Mouse (Mus musculus): ENCODE measurements around the gene Kdsr. TPM values are rescaled to one million over a fixed set of nuclear protein-coding genes. Genes with fewer than 3 reads are reported as not detected.
"Not testable (repeated sequence)": the region's sequence is repeated elsewhere in the genome, so short reads cannot be mapped to it uniquely, and the experiment has no call there.

Gene Kdsr
- polyA plus RNA-seq, 1 experiment from 2014 or later = 7.2 TPM

DNA sequence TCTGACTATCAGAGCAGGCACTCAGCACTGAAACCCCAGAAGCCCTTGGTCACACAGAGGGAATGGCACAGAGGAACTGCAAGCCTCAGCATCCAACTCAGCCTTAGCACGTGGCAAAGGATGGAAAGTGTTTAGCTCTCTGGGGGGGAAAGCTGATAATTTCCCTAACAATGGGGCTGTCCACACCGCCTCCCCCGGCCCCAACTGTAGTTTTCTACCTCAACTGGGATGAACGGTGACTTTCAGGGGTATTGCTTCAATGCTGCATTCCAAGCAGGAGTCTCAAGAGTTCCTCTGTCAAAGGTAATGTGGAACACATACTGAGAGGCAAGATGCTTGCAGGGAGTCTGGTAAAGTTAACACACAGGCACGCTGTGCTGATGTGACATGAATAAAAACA, 37.5 kb downstream of the Kdsr start:
- WGBS = 29% methylated on average over 5 of the region's 5 CpGs
- peaks cover 3% of the 10 kb centered on the region; the same call in 1 of the 2 replicates for H3K36me3 ChIP-seq

DNA sequence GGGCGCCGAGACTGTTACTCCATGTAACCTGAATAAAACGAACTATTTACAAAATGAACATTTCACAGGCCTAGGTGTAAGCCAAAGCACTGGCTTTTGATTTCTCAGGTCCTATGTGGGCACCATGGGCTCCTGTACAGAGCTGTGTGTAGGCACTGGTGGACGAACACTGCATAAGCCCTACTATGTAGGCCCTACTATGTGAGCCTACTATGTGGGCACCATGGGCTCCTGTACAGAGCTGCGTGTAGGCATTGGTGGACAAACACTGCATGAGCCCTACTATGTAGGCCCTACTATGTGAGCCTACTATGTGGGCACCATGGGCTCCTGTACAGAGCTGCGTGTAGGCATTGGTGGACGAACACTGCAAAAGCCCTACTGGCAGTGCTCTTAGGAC, 41.8 kb downstream of the Kdsr start:
- H3K27ac ChIP-seq (replicated peaks); H3K36me3 ChIP-seq; H3K9me3 ChIP-seq (replicated peaks); DNase-seq (ENCODE audit: low spot score); H3K4me3 ChIP-seq: not testable (repeated sequence)
- H3K27me3 ChIP-seq (ENCODE audit: low read depth, poor library complexity, severe bottlenecking) = peaks cover 23% of the 10 kb centered on the region
- 77% methylated on average over 7 of the region's 7 CpGs for WGBS
- H3K4me1 ChIP-seq = peaks cover 25% of the 10 kb centered on the region

More for the DNA sequence above, 37.5 kb downstream of the Kdsr start:
- DNase-seq (ENCODE audit: low spot score) = no peak
- 0 out of 2 replicates have a peak, but pooled peaks cover under 1% of the 10 kb centered on the region for H3K27me3 ChIP-seq (ENCODE audit: low read depth, poor library complexity, severe bottlenecking)
- no peaks in the 10 kb centered on the region for H3K9me3 ChIP-seq (replicated peaks)
- no peak overlapping the region for H3K4me3 ChIP-seq
- H3K27ac ChIP-seq (replicated peaks) = no peak overlapping the region
- H3K4me1 ChIP-seq = peaks cover 9% of the 10 kb centered on the region

DNA sequence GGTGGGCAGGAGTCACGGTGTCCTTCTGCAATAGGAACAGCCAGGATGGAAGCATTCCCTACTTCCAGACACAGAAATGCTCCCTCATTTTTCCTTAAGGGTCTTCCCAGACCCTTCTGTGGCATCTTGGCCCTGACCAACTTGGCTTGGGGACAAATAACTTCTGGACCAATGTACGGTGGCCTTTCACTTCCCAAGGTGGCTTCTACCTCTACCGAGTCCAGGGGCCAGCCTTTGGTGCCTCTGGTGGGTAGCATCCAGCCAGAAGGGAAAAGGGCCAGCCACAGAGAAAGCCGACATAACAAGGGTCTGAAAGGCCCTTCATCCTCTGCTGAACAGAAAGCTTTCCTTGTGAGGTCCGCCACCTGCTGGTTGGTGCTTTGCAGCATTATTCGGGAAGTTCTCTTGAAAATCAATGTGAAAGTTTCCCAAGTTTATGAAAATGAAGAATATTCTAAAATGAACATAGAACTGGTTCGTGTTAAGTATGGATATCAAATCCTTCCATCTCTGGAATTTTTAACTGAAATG, 42.4 kb downstream of the Kdsr start:
- H3K27ac ChIP-seq (replicated peaks) = peak overlapping the region; percentile 38; the same call in 1 of the 2 replicates
- peaks cover 28% of the 10 kb centered on the region for H3K27me3 ChIP-seq (ENCODE audit: low read depth, poor library complexity, severe bottlenecking)
- no peaks in the 10 kb centered on the region for H3K9me3 ChIP-seq (replicated peaks)
- H3K4me1 ChIP-seq = peaks cover 30% of the 10 kb centered on the region
- 40% methylated on average over 7 of the region's 7 CpGs for WGBS
- peak; percentile 73 for DNase-seq (ENCODE audit: low spot score)
- no peak overlapping the region for H3K4me3 ChIP-seq
- no peaks in the 10 kb centered on the region for H3K36me3 ChIP-seq

DNA sequence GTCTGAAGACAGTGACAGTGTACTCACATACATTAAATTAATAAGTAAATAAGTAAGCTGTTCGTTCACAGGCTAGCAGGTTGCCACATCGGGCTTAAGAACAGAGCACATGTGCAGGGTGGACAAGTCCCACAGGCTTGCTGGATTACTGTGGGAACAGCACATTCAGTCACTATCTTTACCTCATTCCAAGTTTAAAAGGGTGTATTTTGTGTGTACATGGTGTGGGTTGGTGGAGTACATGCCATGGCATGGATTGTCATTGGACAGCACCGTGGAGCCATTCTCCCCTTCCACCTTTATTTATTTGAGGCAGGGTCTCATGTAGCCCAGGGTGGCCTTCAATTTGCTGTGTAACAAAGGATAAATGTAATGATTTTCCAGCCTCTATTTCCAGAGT, 43.4 kb downstream of the Kdsr start:
- H3K27me3 ChIP-seq (ENCODE audit: low read depth, poor library complexity, severe bottlenecking) = peaks cover 30% of the 10 kb centered on the region
- no peaks in the 10 kb centered on the region for H3K36me3 ChIP-seq
- no peak overlapping the region for H3K4me3 ChIP-seq
- WGBS = 90% methylated on average over 3 of the region's 3 CpGs
- no peaks in the 10 kb centered on the region for H3K9me3 ChIP-seq (replicated peaks)
- DNase-seq (ENCODE audit: low spot score) = no peak
- peaks cover 36% of the 10 kb centered on the region for H3K4me1 ChIP-seq
- no peak overlapping the region for H3K27ac ChIP-seq (replicated peaks)

DNA sequence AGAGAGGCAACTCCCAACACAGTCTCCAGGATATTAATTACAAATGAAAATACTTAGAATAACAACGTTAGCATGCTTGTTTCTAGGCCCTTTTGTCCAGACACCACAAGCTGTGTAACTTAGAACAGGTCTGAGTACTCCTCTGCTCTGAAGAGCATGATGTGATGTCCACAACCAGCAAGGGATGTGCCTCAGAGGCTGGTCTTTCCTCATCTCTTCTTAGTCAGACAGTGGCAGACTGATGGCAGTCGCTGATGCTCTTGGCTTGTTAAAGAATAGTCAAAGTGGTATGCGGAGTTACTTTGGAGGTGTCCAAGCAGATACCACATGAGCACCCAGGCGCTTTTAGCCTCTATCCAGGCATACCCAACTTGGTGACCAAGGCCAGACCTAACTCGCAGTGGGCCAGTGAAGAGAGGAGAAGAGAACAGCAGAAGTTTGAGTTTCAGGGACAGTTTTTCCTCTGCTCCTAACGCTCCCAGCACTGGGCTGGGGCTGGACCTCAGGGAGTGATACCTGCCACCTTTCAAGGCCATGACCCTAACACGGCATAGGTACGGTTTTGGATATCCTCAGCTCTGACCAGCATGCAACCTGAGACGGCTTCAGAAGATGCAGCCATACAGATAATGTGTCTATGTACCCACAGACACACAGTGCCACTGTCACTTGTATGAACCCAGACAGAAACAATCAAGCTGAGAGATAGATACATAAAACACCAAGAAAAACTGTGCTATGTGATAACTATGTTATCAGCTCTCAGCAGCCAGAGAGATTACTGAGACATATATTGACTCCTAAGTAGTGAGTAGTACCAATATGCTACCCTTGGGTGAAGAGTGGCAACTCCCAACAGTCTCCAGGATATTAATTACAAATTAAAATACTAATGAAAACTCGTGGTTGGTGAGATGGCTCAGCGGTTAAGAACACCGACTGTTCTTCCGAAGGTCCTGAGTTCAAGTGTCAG, 44.1 kb downstream of the Kdsr start:
- H3K4me3 ChIP-seq = no peak overlapping the region
- WGBS = 86% methylated on average over 13 of the region's 13 CpGs
- no peak for DNase-seq (ENCODE audit: low spot score)

DNA sequence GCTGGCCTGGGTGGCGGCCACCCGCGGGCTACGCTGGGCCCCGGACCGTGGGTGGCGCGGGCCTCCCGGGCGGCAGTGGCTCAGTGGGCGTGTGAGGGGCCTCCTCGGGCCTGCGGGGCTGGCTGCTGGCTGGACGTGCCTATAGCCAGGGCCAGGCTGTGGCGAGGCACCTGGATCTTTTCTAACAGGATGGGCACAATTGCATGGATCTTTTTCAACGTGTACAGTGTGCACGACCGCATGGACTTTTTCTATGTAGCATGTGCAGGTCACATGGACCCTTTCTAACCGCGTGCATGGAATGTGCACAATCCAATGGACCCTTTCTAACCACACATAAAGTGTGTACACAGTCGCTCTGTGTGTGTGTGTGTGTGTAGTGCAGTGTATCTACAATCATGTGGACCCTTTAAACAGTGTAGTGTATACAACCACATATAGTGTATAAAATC, 45.0 kb downstream of the Kdsr start:
- Histone ChIP-seq H3K27ac (replicated peaks) (peak overlapping the region; percentile 97), H3K9me3 (replicated peaks) (no peaks in the 10 kb centered on the region), H3K4me3 (peak overlapping the region; percentile 83), H3K36me3 (no peaks in the 10 kb centered on the region), H3K27me3 (ENCODE audit: low read depth, poor library complexity, severe bottlenecking) (peaks cover 30% of the 10 kb centered on the region), H3K4me1 (peaks cover 37% of the 10 kb centered on the region)
- WGBS = 7% methylated on average over 21 of the region's 21 CpGs
- no peak for DNase-seq (ENCODE audit: low spot score)

More for the DNA sequence above, 44.1 kb downstream of the Kdsr start:
- no peak overlapping the region for H3K27ac ChIP-seq (replicated peaks)
- no peaks in the 10 kb centered on the region for H3K9me3 ChIP-seq (replicated peaks)
- H3K36me3 ChIP-seq = no peaks in the 10 kb centered on the region
- H3K27me3 ChIP-seq (ENCODE audit: low read depth, poor library complexity, severe bottlenecking) = peaks cover 30% of the 10 kb centered on the region
- H3K4me1 ChIP-seq = peaks cover 37% of the 10 kb centered on the region

DNA sequence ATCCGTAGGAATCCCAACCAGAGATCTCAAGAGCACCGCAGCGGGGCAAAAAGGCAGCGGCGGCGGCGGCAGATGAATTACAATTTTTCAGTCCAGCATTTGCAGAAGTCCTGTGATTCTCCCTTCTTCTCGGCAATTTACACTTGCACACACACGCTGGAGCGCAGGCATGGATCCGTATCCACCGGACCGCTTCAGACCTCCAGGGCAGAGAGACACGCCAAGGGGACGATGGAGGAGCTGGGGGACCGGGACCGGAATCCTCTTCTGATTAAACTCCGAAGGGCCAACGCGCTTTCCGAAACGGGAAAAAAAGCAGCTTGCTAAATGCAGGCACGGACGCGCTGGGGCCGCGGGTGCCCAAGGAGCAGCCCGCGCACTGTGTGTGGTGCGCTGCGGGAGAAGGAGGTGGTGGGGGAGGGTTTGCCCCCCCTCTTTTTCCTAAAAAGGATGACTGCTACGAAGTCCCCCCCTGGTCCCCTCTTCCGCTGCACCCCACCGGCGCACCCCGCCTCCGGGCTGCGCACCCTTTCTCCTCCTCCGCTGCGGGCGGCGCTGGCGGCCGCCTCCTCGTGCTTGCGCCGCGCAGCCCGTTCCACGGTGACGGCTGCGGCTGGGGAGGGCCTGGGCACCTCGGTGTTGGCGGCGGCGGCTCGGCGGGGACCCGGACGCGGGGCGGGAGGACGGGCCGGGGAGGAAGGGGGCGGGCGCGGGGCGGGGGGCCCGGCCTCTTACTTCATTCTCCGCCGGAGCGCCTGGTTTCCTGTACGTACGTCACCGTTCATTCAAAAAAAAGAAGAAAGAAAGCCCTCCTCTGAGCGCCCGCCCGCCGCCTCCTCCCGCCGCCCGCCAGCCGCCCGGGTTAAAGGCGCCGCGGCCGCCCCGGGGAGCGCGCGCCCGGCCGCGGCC, 45.7 kb downstream of the Kdsr start, which contains the start of gene Bcl2:
TSS of gene Bcl2 (minus strand) at position 654 of the 909 bp plus-strand sequence.
- Histone ChIP-seq H3K27me3 (ENCODE audit: low read depth, poor library complexity, severe bottlenecking) (peaks cover 30% of the 10 kb centered on the region), H3K4me1 (peaks cover 37% of the 10 kb centered on the region), H3K4me3 (peak within 1 kb of the TSS; percentile 83), H3K9me3 (replicated peaks) (no peaks in the 10 kb centered on the region), H3K36me3 (no peaks in the 10 kb centered on the region), H3K27ac (replicated peaks) (peak within 1 kb of the TSS; percentile 97)
- DNase-seq (ENCODE audit: low spot score) = peak; percentile 80
- under 1% methylated on average over 85 of the region's 95 CpGs for WGBS

DNA sequence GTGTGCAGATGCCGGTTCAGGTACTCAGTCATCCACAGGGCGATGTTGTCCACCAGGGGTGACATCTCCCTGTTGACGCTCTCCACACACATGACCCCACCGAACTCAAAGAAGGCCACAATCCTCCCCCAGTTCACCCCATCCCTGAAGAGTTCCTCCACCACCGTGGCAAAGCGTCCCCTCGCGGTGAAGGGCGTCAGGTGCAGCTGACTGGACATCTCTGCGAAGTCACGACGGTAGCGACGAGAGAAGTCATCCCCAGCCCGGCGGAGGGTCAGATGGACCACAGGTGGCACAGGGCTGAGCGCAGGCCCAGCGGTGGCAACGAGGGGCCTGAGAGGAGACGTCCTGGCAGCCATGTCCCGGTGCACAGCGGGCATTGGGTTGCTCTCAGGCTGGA, 47.2 kb downstream of the Kdsr start:
- no peaks in the 10 kb centered on the region for H3K9me3 ChIP-seq (replicated peaks)
- H3K27ac ChIP-seq (replicated peaks) = 0 out of 2 replicates have a peak overlapping the region, but pooled peaks have one; percentile 33
- WGBS = 10% methylated on average over 22 of the region's 22 CpGs
- peak overlapping the region; percentile 83 for H3K4me3 ChIP-seq
- peaks cover 37% of the 10 kb centered on the region for H3K4me1 ChIP-seq
- H3K36me3 ChIP-seq = no peaks in the 10 kb centered on the region
- H3K27me3 ChIP-seq (ENCODE audit: low read depth, poor library complexity, severe bottlenecking) = peaks cover 30% of the 10 kb centered on the region
- peak; percentile 56 for DNase-seq (ENCODE audit: low spot score)

DNA sequence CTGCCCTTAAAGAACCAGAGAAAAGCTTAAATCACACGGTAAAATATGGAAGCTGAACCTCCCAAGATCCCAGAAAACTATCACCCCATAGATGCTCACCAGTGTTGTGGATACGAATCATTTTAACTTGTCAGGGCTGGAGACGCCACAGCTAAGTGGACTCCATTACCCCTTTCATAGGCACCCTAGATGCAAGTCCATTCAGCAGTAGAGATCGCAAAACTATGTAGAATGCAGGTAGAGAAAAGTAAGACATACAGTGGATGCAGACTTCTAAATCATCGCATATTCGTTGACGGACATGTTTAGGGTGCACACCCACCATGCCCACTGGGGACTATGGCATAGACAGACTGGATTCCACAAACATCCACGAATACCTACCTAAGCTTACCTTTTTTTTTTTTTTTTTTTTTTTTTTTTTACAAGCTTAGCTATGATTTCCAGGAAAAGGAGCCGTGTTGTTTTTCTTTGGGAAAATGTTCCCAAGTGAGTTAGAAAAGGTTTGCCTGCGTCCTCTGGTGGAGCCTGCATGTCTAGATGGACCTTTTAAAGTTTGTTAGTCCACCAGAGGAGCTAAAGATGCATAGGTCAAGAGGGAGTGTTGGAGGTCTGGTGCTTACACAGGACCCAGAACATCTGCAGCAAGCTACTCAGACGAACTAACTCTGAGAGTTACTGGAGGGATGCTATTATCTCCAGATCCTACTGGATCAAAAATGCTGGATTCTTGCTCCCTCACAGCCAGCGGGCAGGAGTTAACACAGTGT, 48.0 kb downstream of the Kdsr start:
- Histone ChIP-seq H3K4me1 (peaks cover 31% of the 10 kb centered on the region), H3K36me3 (no peaks in the 10 kb centered on the region), H3K27me3 (ENCODE audit: low read depth, poor library complexity, severe bottlenecking) (peaks cover 25% of the 10 kb centered on the region), H3K9me3 (replicated peaks) (no peaks in the 10 kb centered on the region), H3K27ac (replicated peaks) (no peak overlapping the region), H3K4me3 (peak overlapping the region; percentile 83)
- no peak for DNase-seq (ENCODE audit: low spot score)
- 79% methylated on average over 12 of the region's 12 CpGs for whole genome bisulfite sequencing

DNA sequence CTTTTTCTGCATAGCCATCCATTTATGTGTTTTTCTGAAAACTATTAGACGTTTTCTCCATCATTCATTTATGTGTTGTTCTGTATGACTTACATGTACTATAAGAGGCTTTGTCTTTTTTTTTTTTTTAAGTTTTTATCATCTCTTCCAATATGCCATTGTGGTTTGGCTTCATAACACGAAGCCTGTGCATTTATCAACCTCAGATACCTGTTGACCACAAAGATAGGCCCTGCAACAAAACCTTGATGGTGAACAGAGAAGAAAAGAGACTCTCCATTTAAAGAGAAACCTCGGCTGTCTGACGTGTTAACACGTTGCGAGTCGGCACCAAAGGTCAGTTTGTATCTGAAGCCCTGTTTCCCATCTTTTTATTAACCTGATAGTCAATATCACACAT, 49.3 kb downstream of the Kdsr start:
- Histone ChIP-seq H3K36me3 (no peaks in the 10 kb centered on the region), H3K4me3 (no peak overlapping the region), H3K9me3 (replicated peaks) (no peaks in the 10 kb centered on the region), H3K27me3 (ENCODE audit: low read depth, poor library complexity, severe bottlenecking) (peaks cover 12% of the 10 kb centered on the region), H3K4me1 (peaks cover 31% of the 10 kb centered on the region), H3K27ac (replicated peaks) (no peak overlapping the region)
- WGBS = 92% methylated on average over 7 of the region's 7 CpGs
- no peak for DNase-seq (ENCODE audit: low spot score)

DNA sequence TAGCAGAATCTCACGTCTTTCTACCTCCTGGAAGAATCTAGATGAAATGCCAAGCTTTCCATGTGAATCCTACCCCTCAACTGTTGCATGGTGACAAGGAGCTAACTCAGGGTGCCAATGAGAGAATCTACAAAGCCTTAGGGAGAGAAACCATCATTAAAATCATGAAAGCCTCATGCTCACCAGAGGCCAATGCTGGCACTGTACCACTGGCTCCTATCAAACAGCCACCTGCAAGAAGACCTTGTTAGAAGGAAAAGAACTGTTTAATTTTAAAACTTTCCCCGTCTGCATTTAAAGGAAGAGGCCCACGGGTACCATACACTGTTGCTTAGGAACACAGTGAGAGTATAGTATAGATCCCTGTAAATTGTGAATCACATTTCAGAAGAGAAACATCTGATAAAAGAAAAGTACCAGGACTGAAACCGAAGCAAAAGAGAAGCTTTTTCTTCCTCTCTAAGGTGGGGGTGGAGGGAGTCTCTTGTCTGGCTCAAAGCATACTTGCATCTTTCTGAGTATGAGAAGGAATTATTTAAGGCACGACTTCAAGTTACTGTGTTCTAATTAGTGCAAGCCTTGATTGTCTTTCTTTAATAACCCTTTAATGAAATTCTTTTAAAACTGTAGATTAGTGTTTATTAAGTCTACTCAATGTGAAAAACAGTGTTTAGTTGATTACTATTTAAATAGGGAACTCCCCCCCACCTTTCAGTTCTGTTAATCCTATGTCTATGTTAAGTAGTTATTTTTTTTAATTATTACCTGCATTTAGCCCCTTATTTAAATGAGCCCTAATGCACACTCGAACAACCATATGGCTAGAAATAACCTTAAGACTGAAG, 52.3 kb downstream of the Kdsr start:
- H3K27ac ChIP-seq (replicated peaks) = no peak overlapping the region
- WGBS = 90% methylated on average over 6 of the region's 6 CpGs
- H3K4me1 ChIP-seq = peaks cover 23% of the 10 kb centered on the region
- DNase-seq (ENCODE audit: low spot score) = no peak
- no peaks in the 10 kb centered on the region for H3K36me3 ChIP-seq
- peaks cover 4% of the 10 kb centered on the region; the same call in 1 of the 2 replicates for H3K27me3 ChIP-seq (ENCODE audit: low read depth, poor library complexity, severe bottlenecking)
- H3K4me3 ChIP-seq = no peak overlapping the region
- no peaks in the 10 kb centered on the region for H3K9me3 ChIP-seq (replicated peaks)
